Mouse (Mus musculus) thymus, postnatal 10 days (tissue): ENCODE results near the gene Hist1h3d.
"Not testable (repeated sequence)": the region's sequence is repeated elsewhere in the genome, so short reads cannot be mapped to it uniquely, and the experiment has no call there.

ENCODE experiments used
- DNase-seq, 2 experiments: peaks; one replicate each; pipeline ENCODE4 v3.0.0; 2021; ENCODE audit warnings: low spot score in 2 of 2

The Hist1h3d gene

DNA sequence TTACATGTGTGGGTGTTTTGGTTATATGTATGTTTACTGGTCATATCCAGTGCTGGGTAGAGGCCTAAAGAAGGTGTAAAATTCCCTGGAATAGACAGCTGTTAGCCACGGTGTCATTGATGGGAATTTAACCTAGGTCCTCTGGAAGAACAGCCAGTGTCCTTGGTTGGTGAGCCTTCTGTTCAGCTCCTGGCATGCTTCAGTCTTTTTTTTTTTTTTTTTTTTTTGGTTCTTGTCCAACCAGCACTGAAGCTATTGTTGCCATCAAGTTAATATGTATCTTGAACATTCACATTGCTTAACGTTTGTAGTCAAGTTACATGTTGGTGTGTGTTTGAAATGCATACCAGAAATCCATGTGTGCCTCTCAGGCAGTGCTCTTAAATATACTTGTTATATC lies 11.1 kb upstream of the Hist1h3d start:
- DNase-seq: no peak

GRCm38 (mm10) chr13:23570261-23571021 lies 5.1 kb upstream of the Hist1h3d start:
- DNase-seq: not testable (repeated sequence)

GRCm38 (mm10) chr13:23571022-23571503 lies 4.5 kb upstream of the Hist1h3d start, which contains the start of the genes Hist1h2ae and Hist1h2bg:
Gene Hist1h2ae (minus strand): TSS chr13:23571220.
Gene Hist1h2bg (plus strand): TSS chr13:23571396.
- DNase-seq: peak; percentile 76 to 78

DNA sequence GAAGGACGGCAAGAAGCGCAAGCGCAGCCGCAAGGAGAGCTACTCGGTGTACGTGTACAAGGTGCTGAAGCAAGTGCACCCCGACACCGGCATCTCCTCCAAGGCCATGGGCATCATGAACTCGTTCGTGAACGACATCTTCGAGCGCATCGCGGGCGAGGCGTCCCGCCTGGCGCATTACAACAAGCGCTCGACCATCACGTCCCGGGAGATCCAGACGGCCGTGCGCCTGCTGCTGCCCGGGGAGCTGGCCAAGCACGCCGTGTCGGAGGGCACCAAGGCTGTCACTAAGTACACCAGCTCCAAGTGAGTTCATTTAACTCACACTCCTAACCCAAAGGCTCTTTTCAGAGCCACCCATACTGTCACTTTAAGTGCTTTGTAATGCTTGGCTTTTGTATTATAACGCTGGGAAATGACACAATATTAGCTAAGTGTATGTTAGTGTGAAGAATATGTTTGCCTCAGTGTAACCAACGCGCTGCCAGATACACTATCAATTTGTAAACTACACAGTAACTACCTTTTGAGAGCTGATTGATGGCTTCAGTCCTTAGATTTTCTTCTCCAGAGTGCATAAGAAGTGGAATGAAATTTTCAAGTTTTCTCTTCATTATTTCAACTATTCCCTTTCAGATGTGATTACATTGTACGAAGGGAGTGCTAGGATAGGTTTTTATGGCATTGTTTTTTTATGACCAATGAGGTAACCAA lies 3.9 kb upstream of the Hist1h3d start:
- DNase-seq: not testable (repeated sequence)

- no peak for DNase-seq
Measured at GRCm38 (mm10) chr13:23572218-23573033, 3.1 kb upstream of the Hist1h3d start.

DNA sequence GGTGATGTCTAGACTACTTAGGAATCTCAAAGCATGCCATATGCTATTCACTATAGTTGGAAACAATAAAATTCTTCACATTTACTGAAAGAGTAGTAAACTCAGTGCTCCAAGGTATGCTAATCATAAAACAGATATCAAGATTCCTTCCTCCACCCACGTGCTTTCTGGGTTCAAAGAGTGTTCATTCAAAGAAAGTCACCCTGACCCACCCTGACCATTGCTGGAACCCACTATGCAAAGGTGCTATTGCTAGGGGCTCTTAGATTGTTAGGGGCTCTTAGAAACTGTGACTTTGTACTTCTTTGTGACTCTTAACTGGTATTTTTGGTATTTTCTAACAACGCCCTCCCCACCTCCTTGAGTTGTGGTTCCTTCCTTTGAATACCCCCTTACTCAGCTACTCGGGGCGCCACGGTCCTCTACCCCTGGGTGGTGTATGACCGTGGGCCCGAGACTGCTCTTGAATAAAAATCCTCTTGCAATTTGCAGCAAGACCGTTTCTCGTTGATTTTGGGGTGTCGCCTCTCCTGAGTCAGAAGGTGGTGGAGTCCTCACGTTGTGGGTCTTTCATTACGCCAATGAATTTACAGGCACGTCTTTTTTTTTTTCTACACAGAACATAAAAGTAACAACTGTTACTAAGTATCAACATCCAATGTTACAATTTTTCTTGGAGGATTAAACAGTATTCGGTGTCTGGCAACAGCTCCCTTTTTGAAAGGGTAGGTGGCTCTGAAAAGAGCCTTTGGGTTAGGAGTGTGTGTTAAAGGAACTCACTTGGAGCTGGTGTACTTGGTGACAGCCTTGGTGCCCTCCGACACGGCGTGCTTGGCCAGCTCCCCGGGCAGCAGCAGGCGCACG lies 2.3 kb upstream of the Hist1h3d start:
- not testable (repeated sequence) for DNase-seq

GRCm38 (mm10) chr13:23573898-23574524 lies 1.6 kb upstream of the Hist1h3d start, which contains the start of the genes Hist1h2bf and Hist1h2ad:
Gene Hist1h2bf (minus strand): TSS chr13:23574196.
Gene Hist1h2ad (plus strand): TSS chr13:23574381.
- DNase-seq: peak; percentile 88 to 93

DNA sequence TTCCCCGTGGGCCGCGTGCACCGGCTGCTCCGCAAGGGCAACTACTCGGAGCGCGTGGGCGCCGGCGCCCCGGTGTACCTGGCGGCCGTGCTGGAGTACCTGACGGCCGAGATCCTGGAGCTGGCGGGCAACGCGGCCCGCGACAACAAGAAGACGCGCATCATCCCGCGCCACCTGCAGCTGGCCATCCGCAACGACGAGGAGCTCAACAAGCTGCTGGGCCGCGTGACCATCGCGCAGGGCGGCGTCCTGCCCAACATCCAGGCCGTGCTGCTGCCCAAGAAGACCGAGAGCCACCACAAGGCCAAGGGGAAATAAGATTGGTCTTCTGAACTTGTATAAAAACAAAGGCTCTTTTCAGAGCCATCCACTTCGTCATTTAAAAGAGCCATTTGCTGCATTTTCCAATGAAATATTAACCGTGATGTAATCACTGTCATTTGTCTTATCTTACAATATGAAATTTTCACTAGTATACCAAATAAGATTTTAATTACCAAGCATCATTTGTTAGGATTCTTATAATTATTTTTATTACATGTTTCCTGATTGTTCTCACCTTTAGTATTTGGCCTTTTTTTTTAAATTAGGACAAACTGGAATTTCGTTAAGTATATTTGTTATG lies 905 bp upstream of the Hist1h3d start:
- not testable (repeated sequence) for DNase-seq

GRCm38 (mm10) chr13:23575864-23576313 lies 326 bp downstream of the Hist1h3d start:
- not testable (repeated sequence) for DNase-seq

GRCm38 (mm10) chr13:23576351-23576881 lies 853 bp downstream of the Hist1h3d start:
- no peak for DNase-seq

GRCm38 (mm10) chr13:23576906-23577639 lies 1.5 kb downstream of the Hist1h3d start:
- no peak for DNase-seq

DNA sequence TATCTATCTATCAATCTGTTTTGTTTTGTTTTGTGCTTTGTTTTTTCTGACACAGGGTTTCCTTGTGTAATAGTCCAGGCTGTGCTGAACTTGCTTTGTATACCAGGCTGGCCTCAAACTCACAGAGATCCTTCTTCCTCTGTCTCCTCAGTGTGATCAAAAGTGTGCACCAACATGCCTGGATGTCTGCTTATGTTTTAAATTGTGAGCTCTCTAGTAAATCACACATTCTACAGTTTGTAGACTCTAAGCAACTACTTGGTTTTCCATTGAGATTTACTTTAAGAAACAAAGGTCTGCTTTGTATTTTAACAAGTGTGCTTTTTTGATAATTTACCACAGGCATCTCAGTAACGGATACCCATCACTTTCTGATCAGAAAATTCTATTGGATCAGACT lies 2.3 kb downstream of the Hist1h3d start:
- DNase-seq: no peak

DNA sequence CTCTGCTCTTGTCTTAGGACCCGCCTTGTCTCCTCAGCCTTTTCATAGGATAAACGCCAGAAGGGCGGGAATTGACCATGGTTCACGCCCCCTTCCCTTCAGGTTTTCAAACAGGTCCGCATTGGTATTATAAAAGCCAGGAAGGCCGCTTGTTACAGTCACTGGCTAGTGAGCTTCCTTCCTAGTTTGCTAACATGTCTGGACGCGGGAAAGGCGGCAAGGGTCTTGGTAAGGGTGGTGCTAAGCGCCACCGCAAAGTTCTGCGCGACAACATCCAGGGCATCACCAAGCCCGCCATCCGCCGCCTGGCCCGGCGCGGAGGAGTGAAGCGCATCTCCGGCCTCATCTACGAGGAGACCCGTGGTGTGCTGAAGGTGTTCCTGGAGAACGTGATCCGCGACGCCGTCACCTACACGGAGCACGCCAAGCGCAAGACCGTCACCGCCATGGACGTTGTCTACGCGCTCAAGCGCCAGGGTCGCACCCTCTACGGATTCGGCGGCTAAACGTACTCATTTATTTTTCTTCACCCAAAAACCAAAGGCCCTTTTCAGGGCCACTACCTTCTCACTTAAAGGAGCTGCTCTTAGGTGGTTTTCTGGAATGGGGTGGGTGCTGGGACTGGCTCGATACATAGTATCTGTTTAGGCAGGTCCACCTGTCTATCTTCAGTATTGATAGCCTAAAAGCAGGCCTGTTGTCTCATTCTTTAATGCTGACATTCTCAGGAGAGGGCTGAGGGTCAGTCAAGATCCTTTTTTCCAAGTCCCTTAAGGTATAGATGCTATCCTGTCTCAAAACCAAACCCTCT lies 6.0 kb downstream of the Hist1h3d start, which contains the start of gene Hist1h4d:
Gene Hist1h4d, plus strand, starts transcription at position 191 of the 811 bp plus-strand sequence.
- DNase-seq: peak; percentile 96 to 97

- no peak for DNase-seq
Measured at GRCm38 (mm10) chr13:23582219-23583056, 6.9 kb downstream of the Hist1h3d start.

- no peak for DNase-seq
Measured at GRCm38 (mm10) chr13:23583387-23584068, 8.0 kb downstream of the Hist1h3d start.

DNA sequence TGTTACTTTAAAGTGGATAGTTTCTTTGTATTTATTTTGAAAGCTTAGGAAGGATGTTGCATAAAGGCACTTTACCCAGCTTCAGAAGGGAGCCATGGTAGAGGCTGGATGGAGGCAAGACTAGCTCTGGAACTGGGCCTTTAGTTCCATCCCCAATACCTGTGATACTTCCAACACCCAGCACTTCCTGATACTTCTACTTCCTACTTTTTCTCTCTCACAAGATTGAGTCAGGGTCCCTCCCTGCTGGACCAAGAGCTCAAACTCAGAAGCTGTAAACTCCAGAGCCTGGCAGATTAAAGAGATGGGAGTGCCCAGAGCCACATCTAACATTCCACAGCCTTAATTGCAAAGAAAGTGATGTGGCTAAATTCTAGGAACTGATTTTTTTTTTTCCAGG lies 8.8 kb downstream of the Hist1h3d start:
- no peak for DNase-seq
